Mouse (Mus musculus) CH12.LX (cell line): Measurements from ENCODE around the gene Pitx2. TPM values are rescaled to one million over a fixed set of nuclear protein-coding genes. Genes with fewer than 3 reads are reported as not detected.

Experiments
- DNase-seq: peaks from one replicate; pipeline ENCODE4 v3.0.0-alpha.2; 2013; ENCODE audit errors: extremely low read depth
- H3K27ac ChIP-seq: 2 replicates; pipeline ENCODE4 v1.5.1; 2012; ENCODE audit warnings: low read depth, mild to moderate bottlenecking, control low read depth, moderate library complexity; ENCODE audit not compliant: insufficient read depth
- H3K27me3 ChIP-seq: replicated peaks from 2 replicates; pipeline ENCODE3; 2012; ENCODE audit warnings: inconsistent platforms
- H3K36me3 ChIP-seq, 2 experiments: replicated peaks in 1 of 2; 2 replicates each; pipeline versions ENCODE3 to v1.6.1; 2012; ENCODE audit warnings: inconsistent platforms in 1 of 2, low read length in 1 of 2, mild to moderate bottlenecking in 1 of 2, mixed read lengths in 1 of 2, moderate library complexity in 1 of 2; ENCODE audit not compliant: control insufficient read depth in 1 of 2, insufficient read depth in 1 of 2
- H3K4me1 ChIP-seq, 2 experiments: 2 replicates each; pipeline ENCODE4 v1.6.1; 2012; ENCODE audit warnings: inconsistent platforms in 1 of 2, moderate library complexity in 1 of 2; ENCODE audit not compliant: insufficient read depth in 2 of 2, control insufficient read depth in 1 of 2
- H3K4me2 ChIP-seq: 2 replicates; pipeline ENCODE4 v1.6.1; 2012; ENCODE audit warnings: low read depth, mild to moderate bottlenecking, control low read depth; ENCODE audit not compliant: poor library complexity, insufficient read depth, severe bottlenecking
- H3K4me3 ChIP-seq, 3 experiments: fragments of 150-350 bp in 1 of 3; sonication (generic) in 1 of 3; replicated peaks in 1 of 3; 2 replicates each; pipeline versions ENCODE3 to v1.5.1; 2011 to 2012; ENCODE audit warnings: low read depth in 2 of 3, low read length in 2 of 3, mild to moderate bottlenecking in 2 of 3, moderate library complexity in 2 of 3, control low read depth in 1 of 3, improper control_type of control experiment in 1 of 3, inconsistent platforms in 1 of 3, mixed read lengths in 1 of 3; ENCODE audit not compliant: poor library complexity in 1 of 3
- H3K79me2 ChIP-seq: replicated peaks from 2 replicates; pipeline ENCODE4 v1.6.1; 2012; ENCODE audit warnings: mild to moderate bottlenecking, moderate library complexity; ENCODE audit not compliant: control insufficient read depth, poor library complexity, insufficient read depth, severe bottlenecking; ENCODE audit errors: extremely low read depth
- H3K9ac ChIP-seq: 2 replicates; pipeline ENCODE4 v1.6.1; 2012; ENCODE audit warnings: low read depth, mild to moderate bottlenecking, control low read depth, moderate library complexity; ENCODE audit not compliant: insufficient read depth
- H3K9me3 ChIP-seq: replicated peaks from 2 replicates; pipeline ENCODE3; 2012; ENCODE audit warnings: low read length, inconsistent platforms, mixed read lengths
- CHD2 ChIP-seq: IDR thresholded peaks from 2 replicates; pipeline ENCODE4 v1.6.1; 2011; ENCODE audit warnings: low read length, improper control_type of control experiment
- E2F4 ChIP-seq: IDR thresholded peaks from 2 replicates; pipeline ENCODE4 v1.6.1; 2011; ENCODE audit warnings: low read depth, low read length, improper control_type of control experiment; ENCODE audit not compliant: insufficient replicate concordance
- ETS1 ChIP-seq: conservative IDR thresholded peaks from 2 replicates; pipeline ENCODE4 v1.6.1; 2012; ENCODE audit warnings: low read depth, mild to moderate bottlenecking, inconsistent platforms, low read length, improper control_type of control experiment, moderate library complexity
- GABPA ChIP-seq: IDR thresholded peaks from 2 replicates; pipeline ENCODE4 v1.6.1; 2012; ENCODE audit warnings: low read depth, low read length, improper control_type of control experiment, inconsistent platforms; ENCODE audit not compliant: insufficient replicate concordance
- HCFC1 ChIP-seq: IDR thresholded peaks from 2 replicates; pipeline ENCODE4 v1.6.1; 2012; ENCODE audit warnings: low read depth, mild to moderate bottlenecking, inconsistent platforms, low read length, improper control_type of control experiment
- IRF4 ChIP-seq: IDR thresholded peaks from 2 replicates; pipeline ENCODE4 v1.6.1; 2014; ENCODE audit warnings: low read depth, mild to moderate bottlenecking, inconsistent platforms, low read length, improper control_type of control experiment
- JUND ChIP-seq: conservative IDR thresholded peaks from 2 replicates; pipeline ENCODE4 v1.6.1; 2011; ENCODE audit warnings: low read depth, low read length, improper control_type of control experiment
- KAT2A ChIP-seq: IDR thresholded peaks from 2 replicates; pipeline ENCODE4 v1.6.1; 2012; ENCODE audit warnings: low read length, improper control_type of control experiment, inconsistent platforms; ENCODE audit not compliant: insufficient replicate concordance
- MAFK ChIP-seq: IDR thresholded peaks from 2 replicates; pipeline ENCODE4 v1.6.1; 2011; ENCODE audit warnings: low read length, improper control_type of control experiment; ENCODE audit not compliant: insufficient replicate concordance
- MAZ ChIP-seq: IDR thresholded peaks from 2 replicates; pipeline ENCODE4 v1.6.1; 2012; ENCODE audit warnings: low read depth, mild to moderate bottlenecking, inconsistent platforms, low read length, improper control_type of control experiment, moderate library complexity
- MXI1 ChIP-seq: IDR thresholded peaks from 2 replicates; pipeline ENCODE4 v1.6.1; 2011; ENCODE audit warnings: mild to moderate bottlenecking, low read depth, low read length, improper control_type of control experiment
- NELFE ChIP-seq: IDR thresholded peaks from 2 replicates; pipeline ENCODE4 v1.6.1; 2011; ENCODE audit warnings: low read depth, low read length, improper control_type of control experiment
- NRF1 ChIP-seq: IDR thresholded peaks from 2 replicates; pipeline ENCODE4 v1.6.1; 2014; ENCODE audit warnings: low read depth, mild to moderate bottlenecking, inconsistent platforms, low read length, improper control_type of control experiment, moderate library complexity
- PAX5 ChIP-seq: IDR thresholded peaks from 2 replicates; pipeline ENCODE4 v1.6.1; 2012; ENCODE audit warnings: low read length, inconsistent platforms, mixed read lengths
- RAD21 ChIP-seq: IDR thresholded peaks from 2 replicates; pipeline ENCODE4 v1.6.1; 2011; ENCODE audit warnings: low read depth, mild to moderate bottlenecking, low read length, improper control_type of control experiment, moderate library complexity
- RCOR1 ChIP-seq: conservative IDR thresholded peaks from 2 replicates; pipeline ENCODE4 v1.6.1; 2012; ENCODE audit warnings: low read depth, mild to moderate bottlenecking, inconsistent platforms, low read length, improper control_type of control experiment
- SIN3A ChIP-seq: IDR thresholded peaks from 2 replicates; pipeline ENCODE4 v1.6.1; 2012; ENCODE audit warnings: low read length, improper control_type of control experiment, inconsistent platforms
- SMC3 ChIP-seq: IDR thresholded peaks from 2 replicates; pipeline ENCODE4 v1.6.1; 2011; ENCODE audit warnings: low read depth, low read length, improper control_type of control experiment
- USF1 ChIP-seq: IDR thresholded peaks from 2 replicates; pipeline ENCODE4 v1.6.1; 2014; ENCODE audit warnings: low read depth, mild to moderate bottlenecking, inconsistent platforms, low read length, improper control_type of control experiment
- USF2 ChIP-seq: conservative IDR thresholded peaks from 2 replicates; pipeline ENCODE4 v1.6.1; 2011; ENCODE audit warnings: low read depth, low read length, improper control_type of control experiment
- ZC3H11A ChIP-seq: IDR thresholded peaks from 2 replicates; pipeline ENCODE4 v1.6.1; 2012; ENCODE audit warnings: low read depth, mild to moderate bottlenecking, inconsistent platforms, low read length, improper control_type of control experiment
- ZKSCAN1 ChIP-seq: IDR thresholded peaks from 2 replicates; pipeline ENCODE4 v1.6.1; 2012; ENCODE audit warnings: low read depth, inconsistent platforms, low read length, improper control_type of control experiment, borderline replicate concordance
- ZMIZ1 ChIP-seq: IDR thresholded peaks from 2 replicates; pipeline ENCODE4 v1.6.1; 2012; ENCODE audit warnings: low read depth, mild to moderate bottlenecking, inconsistent platforms, low read length, improper control_type of control experiment
- ZNF384 ChIP-seq: IDR thresholded peaks from 2 replicates; pipeline ENCODE4 v1.6.1; 2012; ENCODE audit warnings: low read depth, low read length, improper control_type of control experiment, inconsistent platforms
- dilution Hi-C: fragments of 300-500 bp; cut with MboI; formaldehyde crosslinking; loops from 2 replicates; pipeline ENCODE4 v1.14.3; 2020; ENCODE audit warnings: low sequenced_read_pairs; ENCODE audit not compliant: extremely low pct_unique_long_range_greater_than_20kb, extremely low pct_ligation_motif_present
- in situ Hi-C: fragments of 300-500 bp; cut with MboI; formaldehyde crosslinking; loops from 3 replicates; pipeline ENCODE4 v1.14.3; 2019; ENCODE audit warnings: low sequenced_read_pairs, low pct_ligation_motif_present, low pct_unique_long_range_greater_than_20kb, mixed read lengths
- polyA plus RNA-seq: library from polyadenylated mRNA; unstranded; fragments of >175 nt; gene quantifications from 2 replicates; pipeline ENCODE4 v1.2.1, GENCODE M21; 2012; ENCODE audit warnings: low read depth; ENCODE audit not compliant: insufficient read length
- total RNA-seq, 2 experiments: library from RNA; depleted of rRNA; stranded (reverse); fragments of 300-350 nt in 1 of 2; fragments of >200 nt in 1 of 2; gene quantifications; 2 replicates each; pipeline ENCODE4 v1.2.3; 2012 to 2014

Pitx2 gene
- total and polyA plus RNA-seq, 3 experiments: not detected

DNA sequence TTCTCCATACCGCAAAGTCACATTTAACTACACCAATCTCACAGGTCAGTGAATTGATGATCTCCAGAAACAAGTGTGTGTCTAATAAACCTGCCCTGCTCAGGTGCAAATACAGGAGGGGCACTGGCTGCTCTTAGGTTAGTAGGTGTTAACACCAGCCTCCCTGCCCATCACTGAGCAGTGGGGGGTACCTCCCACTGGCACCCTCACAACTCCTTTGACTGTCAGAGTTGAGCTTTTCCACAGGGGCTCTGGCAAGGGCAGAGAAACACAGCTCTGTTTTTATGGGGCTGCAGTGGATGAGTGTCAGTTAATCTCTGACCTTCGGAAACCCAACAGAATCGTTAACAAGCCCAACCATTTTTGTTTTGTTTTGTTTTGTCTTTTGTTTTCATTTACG lies 9.6 kb downstream of the Pitx2 start:
- no peaks in the 10 kb centered on the region for H3K36me3 ChIP-seq
- H3K27me3 ChIP-seq: no peaks in the 10 kb centered on the region
- in situ Hi-C loops: no loop called here
- no peak overlapping the region for H3K27ac ChIP-seq
- no peak for DNase-seq
- no peak overlapping the region for H3K4me2 ChIP-seq
- no peak overlapping the region for H3K4me3 ChIP-seq
- H3K4me1 ChIP-seq: no peaks in the 10 kb centered on the region
- dilution Hi-C loops: no loop called here
- TF ChIP-seq MAFK (no peak), E2F4 (no peak), NELFE (no peak), IRF4 (no peak), SIN3A (no peak), ZNF384 (no peak), SMC3 (no peak)
- TF ChIP-seq, all 38 proteins: peak for 0
- Histone ChIP-seq H3K79me2 (no peaks in the 10 kb centered on the region), H3K9me3 (peaks cover 64% of the 10 kb centered on the region), H3K9ac (no peak overlapping the region)

DNA sequence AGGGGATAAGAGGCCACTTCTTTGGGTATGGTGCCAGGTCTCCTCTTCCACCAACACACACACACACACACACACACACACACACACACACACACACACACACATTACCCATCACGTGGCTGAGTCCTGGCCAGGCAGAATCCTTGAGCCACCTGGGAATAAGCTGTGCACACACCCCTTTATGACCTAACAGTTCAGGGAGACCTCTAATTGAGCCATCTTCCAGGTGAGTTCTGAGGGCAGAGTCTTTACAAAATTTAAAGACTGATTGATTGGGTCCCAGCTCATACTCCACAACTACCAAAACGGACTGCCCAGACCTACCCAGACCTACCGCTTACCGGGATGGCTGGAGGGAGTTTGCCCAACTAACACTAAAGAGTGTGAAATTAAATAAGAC lies 10.1 kb downstream of the Pitx2 start:
- no peak overlapping the region for H3K27ac ChIP-seq
- dilution Hi-C loops: no loop called here
- in situ Hi-C loops: no loop called here

DNA sequence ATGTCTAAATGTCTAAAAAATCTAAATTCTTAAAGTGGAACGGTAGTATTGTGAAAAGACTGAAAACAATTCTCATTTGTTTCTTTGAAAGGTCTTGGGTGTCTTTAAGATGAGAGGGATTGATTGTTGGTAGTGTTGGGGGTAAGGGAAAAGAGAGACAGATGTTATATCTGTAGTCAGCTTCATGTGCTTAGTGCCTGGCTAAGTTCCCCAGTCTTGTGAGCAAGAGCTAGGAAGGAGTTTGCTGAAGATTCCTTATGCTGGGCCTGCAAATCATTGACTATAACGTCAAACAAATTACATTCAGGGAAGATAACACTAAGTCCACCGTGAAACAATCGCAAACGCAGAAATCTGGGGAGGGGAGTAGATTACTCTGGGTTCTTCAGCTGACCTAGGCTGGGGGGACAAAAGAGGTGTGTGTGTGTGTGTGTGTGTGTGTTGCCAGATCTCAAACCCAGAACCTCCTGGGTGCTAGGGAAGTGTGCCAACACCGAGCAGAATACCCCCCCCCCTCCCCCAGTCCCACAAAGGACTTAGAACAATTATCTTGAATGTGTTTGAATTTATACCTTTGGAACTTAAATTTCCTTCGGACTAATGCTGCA lies 12.5 kb downstream of the Pitx2 start:
- in situ Hi-C loops (no loop called here), dilution Hi-C loops (no loop called here)
- no peak overlapping the region for H3K4me3 ChIP-seq
- peaks cover 68% of the 10 kb centered on the region for H3K9me3 ChIP-seq
- H3K9ac ChIP-seq: no peak overlapping the region
- no peak for TF ChIP-seq ZC3H11A
- TF ChIP-seq MAZ: no peak
- TF ChIP-seq MXI1: no peak
- no peak for TF ChIP-seq ZKSCAN1
- TF ChIP-seq MAFK: no peak
- TF ChIP-seq PAX5: no peak
- TF ChIP-seq GABPA: no peak
- no peak for TF ChIP-seq SIN3A
- TF ChIP-seq CHD2: no peak
- no peak for TF ChIP-seq USF2
- no peak for TF ChIP-seq HCFC1
- no peak for TF ChIP-seq NRF1
- no peak for TF ChIP-seq RAD21
- TF ChIP-seq JUND: no peak
- TF ChIP-seq USF1: no peak
- no peak for TF ChIP-seq KAT2A
- TF ChIP-seq ZMIZ1: no peak
- TF ChIP-seq RCOR1: no peak
- no peak for TF ChIP-seq ETS1
- H3K27me3 ChIP-seq: no peaks in the 10 kb centered on the region
- no peak for DNase-seq
- H3K4me2 ChIP-seq: no peak overlapping the region
- H3K36me3 ChIP-seq: no peaks in the 10 kb centered on the region
- no peaks in the 10 kb centered on the region for H3K4me1 ChIP-seq
- no peaks in the 10 kb centered on the region for H3K79me2 ChIP-seq
- H3K27ac ChIP-seq: no peak overlapping the region

More for the DNA sequence above, 10.1 kb downstream of the Pitx2 start:
- Histone ChIP-seq H3K9ac (no peak overlapping the region), H3K79me2 (no peaks in the 10 kb centered on the region), H3K9me3 (peaks cover 64% of the 10 kb centered on the region), H3K27me3 (no peaks in the 10 kb centered on the region), H3K4me1 (no peaks in the 10 kb centered on the region), H3K4me2 (no peak overlapping the region), H3K36me3 (no peaks in the 10 kb centered on the region), H3K4me3 (no peak overlapping the region)
- DNase-seq: no peak
- TF ChIP-seq ZKSCAN1: no peak
- TF ChIP-seq ETS1: no peak
- no peak for TF ChIP-seq HCFC1
